Mouse (Mus musculus): ENCODE data around the gene Lnx1. TPM values are rescaled to one million over a fixed set of nuclear protein-coding genes. Genes with fewer than 3 reads are reported as not detected.

Lnx1 gene
- polyA plus RNA-seq, 1 experiment, result 0.05 TPM

- DNase-seq (ENCODE audit: low read depth in 1 of 2, low spot score in 2 of 2), result no peak
- 88% methylated on average over 5 of the region's 5 CpGs for WGBS
- TF ChIP-seq CTCF (IDR thresholded peaks at IDR 0.05; ENCODE audit: extremely low read depth, insufficient read depth, insufficient read length, insufficient replicate concordance), result no peak
- TF ChIP-seq POLR2A (IDR thresholded peaks at IDR 0.05; ENCODE audit: low read depth, low read length), result no peak
Measured at GRCm38 (mm10) chr5:74659281-74659680, 43.4 kb downstream of the Lnx1 start.

GRCm38 (mm10) chr5:74657930-74658329 is 44.8 kb downstream of the Lnx1 start:
- TF ChIP-seq POLR2A (IDR thresholded peaks at IDR 0.05; ENCODE audit: low read depth, low read length) (no peak), CTCF (IDR thresholded peaks at IDR 0.05; ENCODE audit: extremely low read depth, insufficient read depth, insufficient read length, insufficient replicate concordance) (no peak)
- no peak overlapping the region for H3K4me3 ChIP-seq (ENCODE audit: extremely low read depth, insufficient read depth, insufficient read length)
- no peaks in the 10 kb centered on the region for H3K36me3 ChIP-seq (ENCODE audit: control insufficient read depth, insufficient read depth, low read length)
- H3K4me1 ChIP-seq (ENCODE audit: control insufficient read depth, insufficient read depth, insufficient read length), result no peaks in the 10 kb centered on the region
- WGBS, result 86% methylated on average over 6 of the region's 6 CpGs
- DNase-seq (ENCODE audit: low read depth in 1 of 2, low spot score in 2 of 2), result no peak
- H3K27me3 ChIP-seq (ENCODE audit: control insufficient read depth, insufficient read depth, low read length), result no peaks in the 10 kb centered on the region
- no peak overlapping the region for H3K27ac ChIP-seq (ENCODE audit: insufficient read depth, low read length)

More at GRCm38 (mm10) chr5:74659281-74659680, 43.4 kb downstream of the Lnx1 start:
- Histone ChIP-seq H3K27ac (ENCODE audit: insufficient read depth, low read length) (no peak overlapping the region), H3K36me3 (ENCODE audit: control insufficient read depth, insufficient read depth, low read length) (no peaks in the 10 kb centered on the region), H3K27me3 (ENCODE audit: control insufficient read depth, insufficient read depth, low read length) (no peaks in the 10 kb centered on the region), H3K4me3 (ENCODE audit: extremely low read depth, insufficient read depth, insufficient read length) (no peak overlapping the region), H3K4me1 (ENCODE audit: control insufficient read depth, insufficient read depth, insufficient read length) (no peaks in the 10 kb centered on the region)

- no peaks in the 10 kb centered on the region for H3K36me3 ChIP-seq (ENCODE audit: control insufficient read depth, insufficient read depth, low read length)
- no peak overlapping the region for H3K27ac ChIP-seq (ENCODE audit: insufficient read depth, low read length)
- H3K4me1 ChIP-seq (ENCODE audit: control insufficient read depth, insufficient read depth, insufficient read length), result no peaks in the 10 kb centered on the region
- TF ChIP-seq CTCF (IDR thresholded peaks at IDR 0.05; ENCODE audit: extremely low read depth, insufficient read depth, insufficient read length, insufficient replicate concordance) (no peak), POLR2A (IDR thresholded peaks at IDR 0.05; ENCODE audit: low read depth, low read length) (no peak)
- no peak overlapping the region for H3K4me3 ChIP-seq (ENCODE audit: extremely low read depth, insufficient read depth, insufficient read length)
- 57% methylated on average over 5 of the region's 5 CpGs for whole genome bisulfite sequencing
- H3K27me3 ChIP-seq (ENCODE audit: control insufficient read depth, insufficient read depth, low read length), result no peaks in the 10 kb centered on the region
- DNase-seq (ENCODE audit: low read depth in 1 of 2, low spot score in 2 of 2), result no peak
Measured at GRCm38 (mm10) chr5:74656410-74656809, 46.3 kb downstream of the Lnx1 start.

- WGBS, result 81% methylated on average over 6 of the region's 6 CpGs
- Histone ChIP-seq H3K4me3 (ENCODE audit: extremely low read depth, insufficient read depth, insufficient read length) (no peak overlapping the region), H3K4me1 (ENCODE audit: control insufficient read depth, insufficient read depth, insufficient read length) (no peaks in the 10 kb centered on the region), H3K27me3 (ENCODE audit: control insufficient read depth, insufficient read depth, low read length) (no peaks in the 10 kb centered on the region; the same call in 1 of the 2 replicates), H3K27ac (ENCODE audit: insufficient read depth, low read length) (no peak overlapping the region), H3K36me3 (ENCODE audit: control insufficient read depth, insufficient read depth, low read length) (no peaks in the 10 kb centered on the region)
- TF ChIP-seq POLR2A (IDR thresholded peaks at IDR 0.05; ENCODE audit: low read depth, low read length), result no peak
- TF ChIP-seq CTCF (IDR thresholded peaks at IDR 0.05; ENCODE audit: extremely low read depth, insufficient read depth, insufficient read length, insufficient replicate concordance), result no peak
- no peak for DNase-seq (ENCODE audit: low read depth in 1 of 2, low spot score in 2 of 2)
Measured at GRCm38 (mm10) chr5:74654527-74654926, 48.2 kb downstream of the Lnx1 start.

- no peak for TF ChIP-seq POLR2A (IDR thresholded peaks at IDR 0.05; ENCODE audit: low read depth, low read length)
- no peak for TF ChIP-seq CTCF (IDR thresholded peaks at IDR 0.05; ENCODE audit: extremely low read depth, insufficient read depth, insufficient read length, insufficient replicate concordance)
- DNase-seq (ENCODE audit: low read depth in 1 of 2, low spot score in 2 of 2), result no peak
- Histone ChIP-seq H3K36me3 (ENCODE audit: control insufficient read depth, insufficient read depth, low read length) (no peaks in the 10 kb centered on the region), H3K27ac (ENCODE audit: insufficient read depth, low read length) (no peak overlapping the region), H3K27me3 (ENCODE audit: control insufficient read depth, insufficient read depth, low read length) (no peaks in the 10 kb centered on the region; the same call in 1 of the 2 replicates), H3K4me1 (ENCODE audit: control insufficient read depth, insufficient read depth, insufficient read length) (no peaks in the 10 kb centered on the region), H3K4me3 (ENCODE audit: extremely low read depth, insufficient read depth, insufficient read length) (no peak overlapping the region)
- WGBS, result 94% methylated on average over 10 of the region's 10 CpGs
Measured at GRCm38 (mm10) chr5:74653766-74654165, 48.9 kb downstream of the Lnx1 start.

GRCm38 (mm10) chr5:74649122-74649521 is 53.6 kb downstream of the Lnx1 start:
- Histone ChIP-seq H3K4me3 (ENCODE audit: extremely low read depth, insufficient read depth, insufficient read length) (no peak overlapping the region), H3K27me3 (ENCODE audit: control insufficient read depth, insufficient read depth, low read length) (no peaks in the 10 kb centered on the region; the same call in 1 of the 2 replicates), H3K36me3 (ENCODE audit: control insufficient read depth, insufficient read depth, low read length) (no peaks in the 10 kb centered on the region), H3K27ac (ENCODE audit: insufficient read depth, low read length) (no peak overlapping the region), H3K4me1 (ENCODE audit: control insufficient read depth, insufficient read depth, insufficient read length) (no peaks in the 10 kb centered on the region)
- WGBS, result 85% methylated on average over 1 of the region's 1 CpGs
- DNase-seq (ENCODE audit: low read depth in 1 of 2, low spot score in 2 of 2), result no peak
- TF ChIP-seq CTCF (IDR thresholded peaks at IDR 0.05; ENCODE audit: extremely low read depth, insufficient read depth, insufficient read length, insufficient replicate concordance), result no peak
- TF ChIP-seq POLR2A (IDR thresholded peaks at IDR 0.05; ENCODE audit: low read depth, low read length), result no peak

GRCm38 (mm10) chr5:74648216-74648615 is 54.5 kb downstream of the Lnx1 start:
- TF ChIP-seq CTCF (IDR thresholded peaks at IDR 0.05; ENCODE audit: extremely low read depth, insufficient read depth, insufficient read length, insufficient replicate concordance), result no peak
- TF ChIP-seq POLR2A (IDR thresholded peaks at IDR 0.05; ENCODE audit: low read depth, low read length), result no peak
- Histone ChIP-seq H3K4me3 (ENCODE audit: extremely low read depth, insufficient read depth, insufficient read length) (no peak overlapping the region), H3K27me3 (ENCODE audit: control insufficient read depth, insufficient read depth, low read length) (no peaks in the 10 kb centered on the region; the same call in 1 of the 2 replicates), H3K4me1 (ENCODE audit: control insufficient read depth, insufficient read depth, insufficient read length) (no peaks in the 10 kb centered on the region), H3K27ac (ENCODE audit: insufficient read depth, low read length) (no peak overlapping the region), H3K36me3 (ENCODE audit: control insufficient read depth, insufficient read depth, low read length) (no peaks in the 10 kb centered on the region)
- WGBS, result 94% methylated on average over 9 of the region's 9 CpGs
- no peak for DNase-seq (ENCODE audit: low read depth in 1 of 2, low spot score in 2 of 2)
